Mouse (Mus musculus) C2C12 (cell line): ENCODE results near the gene Hes1.

Source experiments
- CTCF ChIP-seq: IDR thresholded peaks from one replicate; pipeline ENCODE4 v1.5.1; 2011; ENCODE audit not compliant: control insufficient read depth, insufficient read depth, insufficient read length
- FOSL1 ChIP-seq: IDR thresholded peaks from one replicate; pipeline ENCODE4 v1.8.0; 2011; ENCODE audit warnings: mild to moderate bottlenecking, low read length; ENCODE audit not compliant: poor library complexity, insufficient read depth, severe bottlenecking
- USF1 ChIP-seq: IDR thresholded peaks from one replicate; pipeline ENCODE4 v1.6.1; 2011; ENCODE audit warnings: low read depth, mild to moderate bottlenecking, control low read depth, moderate library complexity

GRCm38 (mm10) chr16:30032326-30032904, 31.8 kb upstream of the Hes1 start:
- TF ChIP-seq USF1 (no peak), CTCF (no peak), FOSL1 (no peak)
